Mouse (Mus musculus): ENCODE measurements around the gene Gm3045.

DNA sequence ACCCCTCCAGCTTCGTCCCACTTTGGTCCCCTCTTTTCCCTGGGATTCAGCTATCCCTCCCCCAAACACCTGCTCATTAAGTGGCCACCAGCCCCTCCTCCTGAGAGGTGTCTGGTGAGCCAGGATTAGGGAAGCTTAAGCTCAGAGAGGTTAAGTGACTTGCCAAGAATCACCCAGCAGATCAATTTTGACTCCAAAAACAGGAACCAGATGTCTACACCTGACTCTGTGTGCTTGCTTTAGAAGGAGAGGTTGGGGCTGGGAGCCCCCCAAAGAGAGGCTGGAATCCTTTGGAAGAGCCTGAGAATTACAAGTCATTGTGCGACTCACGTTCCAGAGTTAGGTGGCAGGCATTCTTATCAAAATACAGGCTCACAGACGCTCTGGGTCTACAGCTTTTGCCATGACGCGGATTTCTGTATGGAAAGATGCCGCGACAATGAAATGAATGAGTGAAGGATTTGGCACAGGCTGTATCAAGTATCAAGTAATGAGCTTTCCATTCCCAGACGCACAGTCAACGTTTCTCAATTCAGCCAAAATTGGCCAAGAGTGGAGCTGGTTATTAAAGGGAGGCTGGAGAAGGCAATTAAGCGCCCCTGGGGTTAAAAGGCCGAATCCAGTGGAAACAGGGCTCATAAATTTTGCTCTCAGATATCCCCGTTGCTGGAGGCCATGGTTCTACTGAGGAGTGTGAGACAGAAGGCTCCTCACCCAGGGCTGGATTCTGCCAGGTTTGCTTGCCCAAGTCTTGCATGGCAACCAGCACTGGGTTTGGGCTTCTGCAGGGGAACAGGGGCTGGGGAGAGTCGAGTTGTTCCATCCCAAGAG is 45.3 kb upstream of the Gm3045 start:
- TF ChIP-seq GATA1 (IDR thresholded peaks at IDR 0.05; ENCODE audit: low read length) (no peak), TAL1 (IDR thresholded peaks at IDR 0.05; ENCODE audit: low read length) (no peak)
